9 mouse cellular contexts compared by ENCODE assay signal in the genomic region with DNA sequence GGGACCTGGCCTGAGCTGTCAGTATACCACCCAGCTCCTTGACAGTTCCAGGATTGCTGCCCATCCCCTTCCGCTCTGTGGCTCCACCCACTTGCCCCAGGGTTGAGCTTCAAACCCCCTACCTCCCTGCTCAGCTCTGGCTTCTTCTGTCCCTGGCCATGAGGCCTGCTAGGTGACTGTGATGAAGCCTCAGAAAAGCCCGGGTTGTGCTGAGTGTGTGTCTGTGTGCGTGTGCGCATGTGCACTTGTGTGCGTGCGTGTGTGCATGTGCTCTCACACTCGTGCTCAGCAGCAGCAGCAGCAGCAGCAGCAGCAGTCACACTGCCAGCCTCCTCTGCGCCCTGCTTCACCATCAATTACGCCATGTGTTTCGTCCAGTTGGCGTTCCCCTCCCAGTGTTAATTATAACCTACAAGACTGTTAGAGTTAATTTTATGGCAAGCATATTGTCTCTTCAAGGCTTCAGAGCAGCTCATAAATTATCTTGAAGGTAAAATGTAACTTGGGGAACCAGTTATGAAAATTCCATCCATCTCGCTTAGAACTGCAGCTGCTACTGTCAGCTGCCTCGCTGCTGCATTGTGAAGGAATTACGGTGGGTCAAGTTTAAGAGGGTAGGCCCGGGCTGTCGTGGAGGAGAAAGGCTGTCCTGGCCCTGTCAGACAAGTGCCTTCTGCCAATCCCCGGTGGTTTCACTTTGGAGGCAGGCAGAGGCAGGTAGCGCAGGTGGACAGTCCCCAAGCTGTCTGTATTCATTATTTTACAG.
DNase-seq lines count a peak whose midpoint lies in the region; ATAC-seq and TF ChIP-seq lines count a peak whose summit lies in the region.
"Had no signal": no experiment of that assay in that cellular context is flagged by ENCODE, and none has a peak within 500 bp of the region (broad histone marks: within the 10 kb centered on the region; RNA-seq: fewer than 3 reads in every experiment).

No protein-coding gene starts in this region.

- TF ChIP-seq POLR2A in cerebellum, adult 2 months (IDR thresholded peaks at IDR 0.05; ENCODE audit: borderline replicate concordance, insufficient read depth, low read length) = no peak

- no peak overlapping the region for H3K4me2 ChIP-seq in kidney, embryonic 14.5 days (replicated peaks; ENCODE audit: low read depth, low read length)
- no peak overlapping the region for H3K4me2 ChIP-seq in hindbrain, embryonic 13.5 days
- H3K4me2 ChIP-seq in midbrain, embryonic 14.5 days (ENCODE audit: low read length) = no peak overlapping the region

- TF ChIP-seq CTCF in cerebellum, adult 2 months (IDR thresholded peaks at IDR 0.05; ENCODE audit: borderline replicate concordance, insufficient read depth, low read depth, low read length) = no peak

- H3K27ac ChIP-seq in kidney, embryonic 14.5 days (ENCODE audit: low read depth, low read length) = no peak overlapping the region
- H3K27ac ChIP-seq in hindbrain, embryonic 13.5 days = peak overlapping the region; percentile 62
- 0 out of 2 replicates have a peak overlapping the region, but pooled peaks have one; percentile 26 for H3K27ac ChIP-seq in midbrain, embryonic 14.5 days (replicated peaks; ENCODE audit: low read depth, low read length)
- H3K27ac ChIP-seq in cerebellum, adult 2 months (ENCODE audit: insufficient read depth, low read length) = no peak overlapping the region
- H3K27ac ChIP-seq: layer of hippocampus, adult 2 months had no signal

- no peak overlapping the region for H3K9ac ChIP-seq in kidney, embryonic 14.5 days (ENCODE audit: low read depth, low read length)
- H3K9ac ChIP-seq in hindbrain, embryonic 13.5 days = peak overlapping the region; percentile 14; the same call in 1 of the 2 replicates
- no peak overlapping the region; the same call in 1 of the 2 replicates for H3K9ac ChIP-seq in midbrain, embryonic 14.5 days (replicated peaks; ENCODE audit: low read length)

- H3K27me3 ChIP-seq in kidney, embryonic 14.5 days (ENCODE audit: control insufficient read depth, insufficient read depth, low read length) = no peaks in the 10 kb centered on the region; the same call in 1 of the 2 replicates
- H3K27me3 ChIP-seq in hindbrain, embryonic 13.5 days = peaks cover 48% of the 10 kb centered on the region
- H3K27me3 ChIP-seq in midbrain, embryonic 14.5 days (ENCODE audit: control insufficient read depth, insufficient read depth, low read length) = peaks cover 10% of the 10 kb centered on the region; the same call in 1 of the 2 replicates
- no peaks in the 10 kb centered on the region for H3K27me3 ChIP-seq in cerebellum, adult 2 months (ENCODE audit: control insufficient read depth, insufficient read depth, low read length)

- WGBS in kidney, embryonic 14.5 days = 55% methylated on average over 18 of the region's 18 CpGs
- WGBS in hindbrain, embryonic 13.5 days = 49% methylated on average over 18 of the region's 18 CpGs
- WGBS in midbrain, embryonic 14.5 days = 58% methylated on average over 18 of the region's 18 CpGs
- WGBS in cerebellum, adult 2 months = 91% methylated on average over 18 of the region's 18 CpGs

- H3K4me3 ChIP-seq in kidney, embryonic 14.5 days (ENCODE audit: low read length) = no peak overlapping the region
- no peak overlapping the region for H3K4me3 ChIP-seq in hindbrain, embryonic 13.5 days
- no peak overlapping the region for H3K4me3 ChIP-seq in midbrain, embryonic 14.5 days (replicated peaks; ENCODE audit: low read depth, low read length)
- H3K4me3 ChIP-seq in cerebellum, adult 2 months (replicated peaks; ENCODE audit: insufficient read depth, low read depth, low read length) = no peak overlapping the region
- H3K4me3 ChIP-seq: layer of hippocampus, adult 2 months had no signal

- 0 out of 2 replicates have a peak, but pooled peaks have one; percentile 53 for ATAC-seq in kidney, embryonic 14.5 days (ENCODE audit: low FRiP score, low TSS enrichment)
- ATAC-seq in hindbrain, embryonic 13.5 days (ENCODE audit: low FRiP score) = peak; percentile 56
- ATAC-seq in midbrain, embryonic 14.5 days (ENCODE audit: low FRiP score, low TSS enrichment) = no peak

- peaks cover 7% of the 10 kb centered on the region for H3K4me1 ChIP-seq in kidney, embryonic 14.5 days (ENCODE audit: control insufficient read depth, insufficient read depth, low read length)
- H3K4me1 ChIP-seq in hindbrain, embryonic 13.5 days (replicated peaks) = peaks cover 50% of the 10 kb centered on the region
- H3K4me1 ChIP-seq in midbrain, embryonic 14.5 days (ENCODE audit: control insufficient read depth, insufficient read depth, low read length) = peaks cover 36% of the 10 kb centered on the region
- H3K4me1 ChIP-seq in cerebellum, adult 2 months (ENCODE audit: control insufficient read depth, insufficient read depth, low read length) = peaks cover 13% of the 10 kb centered on the region

- H3K9me3 ChIP-seq in kidney, embryonic 14.5 days (ENCODE audit: control insufficient read depth, low read length) = no peaks in the 10 kb centered on the region
- no peaks in the 10 kb centered on the region for H3K9me3 ChIP-seq in hindbrain, embryonic 13.5 days
- no peaks in the 10 kb centered on the region for H3K9me3 ChIP-seq in midbrain, embryonic 14.5 days (ENCODE audit: control insufficient read depth, low read length)

- no peak for DNase-seq in kidney, adult 18-20 months
- DNase-seq in brain, adult 2 months (ENCODE audit: low read depth, low spot score) = peak; percentile 61
- no peak for DNase-seq in midbrain, embryonic 14.5 days
- DNase-seq in adrenal gland, adult 8-10 months = no peak
- DNase-seq in cerebellum, adult 2 months = no peak
- DNase-seq in cerebellum, postnatal 36 days = no peak

- no peaks in the 10 kb centered on the region for H3K36me3 ChIP-seq in kidney, embryonic 14.5 days (ENCODE audit: control insufficient read depth, insufficient read depth, low read length)
- no peaks in the 10 kb centered on the region for H3K36me3 ChIP-seq in hindbrain, embryonic 13.5 days
- no peaks in the 10 kb centered on the region for H3K36me3 ChIP-seq in midbrain, embryonic 14.5 days (ENCODE audit: control insufficient read depth, insufficient read depth, low read length)

Comparison
In these comparisons a context has a peak if more than half of its experiments do, and no peak if none do; other contexts are left out.
1. H3K27ac ChIP-seq: peak in hindbrain, embryonic 13.5 days (single experiment) and midbrain, embryonic 14.5 days (single experiment); none in kidney, embryonic 14.5 days (single experiment) and cerebellum, adult 2 months (single experiment).